Mouse (Mus musculus) liver, embryonic 16.5 days (tissue): ENCODE measurements around the gene Ell. TPM values are rescaled to one million over a fixed set of nuclear protein-coding genes. Genes with fewer than 3 reads are reported as not detected.
A peak's percentile ranks its signal among the peaks of the same experiment; 100 is the strongest.

Experiments used
- ATAC-seq: fragments of 200-750 bp; cut with Nextera tagmentation; 2 replicates; pipeline ENCODE4 v1.8.0; 2017; ENCODE audit warnings: low read depth, mild to moderate bottlenecking, moderate number of reproducible peaks, moderate library complexity
- H3K27ac ChIP-seq: fragments of 300-500 bp; sonication (generic); 2 replicates; pipeline ENCODE4 v1.5.1; 2014; ENCODE audit warnings: mild to moderate bottlenecking, low read length
- H3K27me3 ChIP-seq: fragments of 300-500 bp; sonication (generic); 2 replicates; pipeline ENCODE4 v1.6.1; 2014; ENCODE audit warnings: low read depth, low read length, mixed read lengths; ENCODE audit not compliant: control insufficient read depth, insufficient read depth
- H3K36me3 ChIP-seq: fragments of 300-500 bp; sonication (generic); 2 replicates; pipeline ENCODE4 v1.6.1; 2014; ENCODE audit warnings: mild to moderate bottlenecking; ENCODE audit not compliant: control insufficient read depth, insufficient read depth
- H3K4me1 ChIP-seq: fragments of 300-500 bp; sonication (generic); 2 replicates; pipeline ENCODE4 v1.6.1; 2014; ENCODE audit warnings: low read depth, low read length, mixed read lengths; ENCODE audit not compliant: control insufficient read depth
- H3K4me2 ChIP-seq: fragments of 300-500 bp; sonication (generic); 2 replicates; pipeline ENCODE4 v1.6.1; 2014; ENCODE audit warnings: low read depth, low read length, mixed read lengths
- H3K4me3 ChIP-seq: fragments of 300-500 bp; sonication (generic); 2 replicates; pipeline ENCODE4 v1.5.1; 2014; ENCODE audit warnings: low read depth, mild to moderate bottlenecking, low read length
- H3K9ac ChIP-seq: fragments of 300-500 bp; sonication (generic); 2 replicates; pipeline ENCODE4 v1.6.1; 2014; ENCODE audit warnings: low read depth, low read length
- H3K9me3 ChIP-seq: fragments of 300-500 bp; sonication (generic); replicated peaks from 2 replicates; pipeline ENCODE4 v1.6.1; 2016; ENCODE audit warnings: low read length; ENCODE audit not compliant: control insufficient read depth
- WGBS: fragments of 180-500 bp; shearing (Covaris S2); extraction: QIAGEN DNeasy Blood & Tissue Kit; methylation state at CpG from one replicate; pipeline ENCODE4 v1.1.7; 2014; ENCODE audit not compliant: insufficient replicate concordance; 5-methylcytosine and 5-hydroxymethylcytosine counted together
- polyA plus RNA-seq: library from polyadenylated mRNA; unstranded; fragments of >200 nt; fragmentation: Nextera tagmentation; extraction: Ambion mirVana; gene quantifications from 2 replicates; pipeline ENCODE4 v1.2.1, GENCODE M21; 2015

Gene Ell
- polyA plus RNA-seq, 1 experiment from 2014 or later, result 16.8 TPM

DNA sequence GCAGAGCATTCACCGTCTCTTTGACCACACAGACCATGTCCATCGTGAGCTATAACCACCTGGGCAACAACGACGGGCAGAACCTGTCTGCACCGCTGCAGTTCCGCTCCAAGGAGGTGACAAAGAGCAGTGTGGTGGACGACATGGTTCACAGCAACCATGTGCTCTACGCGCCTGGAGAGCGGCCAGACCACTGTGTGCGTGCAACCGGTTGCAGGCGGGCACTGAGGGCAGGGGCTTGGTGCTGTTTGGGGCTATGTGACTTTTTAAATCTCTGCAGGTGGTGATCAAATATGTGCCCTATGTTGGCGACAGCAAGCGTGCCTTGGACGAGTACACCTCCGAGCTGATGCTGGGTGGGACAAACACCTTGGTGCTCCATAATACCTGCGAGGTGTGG, 57.0 kb downstream of the Ell start:
- no peaks in the 10 kb centered on the region for H3K27me3 ChIP-seq
- H3K36me3 ChIP-seq, result peaks cover 7% of the 10 kb centered on the region
- no peak overlapping the region for H3K4me3 ChIP-seq
- WGBS, result 86% methylated on average over 18 of the region's 18 CpGs
- ATAC-seq, result no peak
- peaks cover 52% of the 10 kb centered on the region for H3K4me1 ChIP-seq
- no peaks in the 10 kb centered on the region for H3K9me3 ChIP-seq
- H3K27ac ChIP-seq, result no peak overlapping the region
- no peak overlapping the region for H3K4me2 ChIP-seq
- no peak overlapping the region for H3K9ac ChIP-seq

GRCm38 (mm10) chr8:70596775-70597416, 57.6 kb downstream of the Ell start:
- peaks cover under 1% of the 10 kb centered on the region; the same call in 1 of the 2 replicates for H3K36me3 ChIP-seq
- no peak overlapping the region for H3K9ac ChIP-seq
- WGBS, result 80% methylated on average over 17 of the region's 17 CpGs
- no peak overlapping the region for H3K4me2 ChIP-seq
- no peaks in the 10 kb centered on the region; the same call in 1 of the 2 replicates for H3K9me3 ChIP-seq
- ATAC-seq, result no peak
- H3K4me1 ChIP-seq, result peaks cover 58% of the 10 kb centered on the region
- H3K27ac ChIP-seq, result no peak overlapping the region
- no peaks in the 10 kb centered on the region for H3K27me3 ChIP-seq
- no peak overlapping the region for H3K4me3 ChIP-seq

- no peak for ATAC-seq
- peak overlapping the region; percentile 42 for H3K4me3 ChIP-seq
- peak overlapping the region; percentile 28; the same call in 1 of the 2 replicates for H3K9ac ChIP-seq
- 61% methylated on average over 54 of the region's 68 CpGs for WGBS
- no peaks in the 10 kb centered on the region for H3K36me3 ChIP-seq
- H3K27ac ChIP-seq, result no peak overlapping the region
- H3K9me3 ChIP-seq, result no peaks in the 10 kb centered on the region; the same call in 1 of the 2 replicates
- H3K4me2 ChIP-seq, result peak overlapping the region; percentile 61
- peaks cover 53% of the 10 kb centered on the region for H3K4me1 ChIP-seq
- no peaks in the 10 kb centered on the region for H3K27me3 ChIP-seq
These were observed 58.4 kb downstream of the Ell start for GRCm38 (mm10) chr8:70597417-70598272.

DNA sequence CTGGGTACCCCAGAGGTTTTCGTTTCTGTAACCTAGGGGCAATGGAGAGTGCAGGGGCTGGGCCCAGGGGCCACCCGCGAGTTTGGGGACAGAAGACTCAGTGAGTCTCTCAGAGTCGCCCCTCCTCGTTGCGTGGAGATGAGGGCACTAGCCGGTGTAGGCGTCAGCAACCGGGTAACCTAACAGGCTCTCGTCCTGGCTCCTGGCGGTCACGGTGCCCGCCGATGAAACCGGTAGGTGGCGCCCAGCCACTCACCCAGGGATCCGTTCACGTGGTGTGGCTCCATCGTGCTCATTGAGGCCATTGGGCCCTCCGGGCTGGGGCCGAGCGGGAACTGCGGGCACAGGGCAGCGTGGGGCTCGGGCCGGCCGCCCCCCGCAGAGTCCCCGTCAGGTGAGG, 59.0 kb downstream of the Ell start:
- WGBS, result 37% methylated on average over 29 of the region's 29 CpGs
- ATAC-seq, result no peak
- Histone ChIP-seq H3K36me3 (no peaks in the 10 kb centered on the region), H3K4me2 (peak overlapping the region; percentile 61), H3K4me1 (peaks cover 48% of the 10 kb centered on the region), H3K9me3 (no peaks in the 10 kb centered on the region; the same call in 1 of the 2 replicates), H3K27me3 (no peaks in the 10 kb centered on the region), H3K9ac (peak overlapping the region; percentile 28; the same call in 1 of the 2 replicates), H3K27ac (no peak overlapping the region), H3K4me3 (peak overlapping the region; percentile 42)

- H3K4me2 ChIP-seq, result no peak overlapping the region; the same call in 1 of the 2 replicates
- H3K27me3 ChIP-seq, result no peaks in the 10 kb centered on the region
- H3K9ac ChIP-seq, result no peak overlapping the region
- ATAC-seq, result no peak
- 65% methylated on average over 10 of the region's 10 CpGs for whole genome bisulfite sequencing
- no peak overlapping the region for H3K27ac ChIP-seq
- H3K4me3 ChIP-seq, result no peak overlapping the region
- no peaks in the 10 kb centered on the region for H3K36me3 ChIP-seq
- peaks cover 43% of the 10 kb centered on the region for H3K4me1 ChIP-seq
- H3K9me3 ChIP-seq, result no peaks in the 10 kb centered on the region; the same call in 1 of the 2 replicates
These were observed 59.5 kb downstream of the Ell start for GRCm38 (mm10) chr8:70598722-70599121.

GRCm38 (mm10) chr8:70599507-70600290, 60.4 kb downstream of the Ell start:
- 71% methylated on average over 12 of the region's 12 CpGs for WGBS
- H3K27ac ChIP-seq, result no peak overlapping the region
- H3K27me3 ChIP-seq, result no peaks in the 10 kb centered on the region
- no peak overlapping the region for H3K4me2 ChIP-seq
- H3K9me3 ChIP-seq, result no peaks in the 10 kb centered on the region; the same call in 1 of the 2 replicates
- H3K4me3 ChIP-seq, result no peak overlapping the region
- H3K9ac ChIP-seq, result no peak overlapping the region
- no peak for ATAC-seq
- H3K36me3 ChIP-seq, result no peaks in the 10 kb centered on the region
- H3K4me1 ChIP-seq, result peaks cover 34% of the 10 kb centered on the region

DNA sequence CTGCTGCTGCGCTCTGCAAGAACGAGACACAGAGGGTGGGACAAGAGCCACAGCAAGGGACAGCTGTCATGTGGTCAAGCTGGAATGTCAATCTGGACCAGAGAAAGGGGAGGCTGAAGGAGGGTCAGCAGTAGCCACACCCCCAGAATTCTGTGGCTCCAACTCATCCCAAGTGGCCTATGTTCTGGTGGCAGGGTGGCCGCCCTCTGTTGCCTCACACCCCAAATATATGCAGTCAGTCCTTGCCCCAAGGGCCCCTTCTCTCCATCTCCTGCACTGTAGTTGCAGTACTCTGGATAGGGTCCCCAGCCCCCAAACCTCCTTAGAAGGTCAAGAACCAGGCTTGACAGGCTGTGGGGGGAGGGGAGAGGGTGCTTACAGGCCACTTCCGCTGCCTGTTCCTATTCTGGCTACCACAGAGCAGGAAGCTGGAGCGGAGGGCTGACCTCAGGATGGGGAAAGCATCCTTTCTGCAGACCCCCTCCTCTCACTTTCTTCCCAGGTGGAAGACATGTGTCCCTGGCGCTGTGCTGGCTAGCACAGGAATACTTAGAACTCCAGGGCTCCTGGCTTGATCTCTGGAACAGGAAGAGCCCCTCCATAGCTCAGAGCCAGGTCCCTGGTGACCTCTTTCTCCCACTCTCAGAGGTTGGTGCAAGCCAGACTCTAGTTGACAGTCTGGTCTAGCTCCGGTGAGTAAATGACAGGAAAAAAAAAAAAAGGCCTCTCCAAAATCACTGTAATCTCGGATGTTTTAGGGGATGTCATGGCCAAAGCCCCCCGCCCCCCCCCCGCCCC, 61.4 kb downstream of the Ell start:
- peak overlapping the region; percentile 48 for H3K27ac ChIP-seq
- ATAC-seq, result no peak
- peaks cover 26% of the 10 kb centered on the region for H3K4me1 ChIP-seq
- WGBS, result 41% methylated on average over 10 of the region's 10 CpGs
- H3K4me2 ChIP-seq, result peak overlapping the region; percentile 54
- no peaks in the 10 kb centered on the region for H3K36me3 ChIP-seq
- no peaks in the 10 kb centered on the region for H3K27me3 ChIP-seq
- no peaks in the 10 kb centered on the region; the same call in 1 of the 2 replicates for H3K9me3 ChIP-seq
- no peak overlapping the region; the same call in 1 of the 2 replicates for H3K9ac ChIP-seq
- peak overlapping the region; percentile 21; the same call in 1 of the 2 replicates for H3K4me3 ChIP-seq

DNA sequence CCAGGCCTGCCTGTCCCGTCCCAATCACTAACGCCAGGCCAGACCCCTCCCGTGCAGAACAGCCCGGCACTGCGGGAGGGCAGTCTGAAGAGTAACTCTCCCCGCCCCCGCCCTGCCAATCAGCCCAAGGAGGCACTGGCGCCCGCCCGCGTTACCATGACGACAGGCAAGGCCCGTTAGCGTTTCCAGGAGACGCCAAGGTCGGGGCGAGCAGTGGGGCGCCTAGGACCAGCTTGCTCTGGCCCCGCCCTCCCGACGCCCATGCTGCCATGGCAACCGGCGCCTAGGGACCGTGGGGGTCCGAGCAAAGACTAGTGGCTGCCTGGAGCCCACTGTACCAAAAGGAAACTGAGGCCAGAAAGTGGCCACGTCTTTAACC, 62.0 kb downstream of the Ell start:
- Histone ChIP-seq H3K36me3 (no peaks in the 10 kb centered on the region), H3K27ac (peak overlapping the region; percentile 48), H3K9me3 (no peaks in the 10 kb centered on the region; the same call in 1 of the 2 replicates), H3K27me3 (no peaks in the 10 kb centered on the region), H3K9ac (no peak overlapping the region), H3K4me2 (peak overlapping the region; percentile 54), H3K4me3 (peak overlapping the region; percentile 21), H3K4me1 (peaks cover 26% of the 10 kb centered on the region)
- peak; percentile 74 for ATAC-seq
- under 1% methylated on average over 26 of the region's 26 CpGs for WGBS
